Mouse (Mus musculus) regulatory T cell (primary cell): ENCODE measurements around the gene Zfp354b.

ENCODE experiments used
- in situ Hi-C: fragments of 300-600 bp; cut with MboI, MseI; formaldehyde crosslinking; loops from one replicate; pipeline ENCODE4 v1.15.1; 2025; ENCODE audit warnings: high pct_unique_total_duplicates

Zfp354b gene

GRCm38 (mm10) chr11:50886231-50886932 is 45.1 kb downstream of the Zfp354b start:
- in situ Hi-C loops, result no loop called here

DNA sequence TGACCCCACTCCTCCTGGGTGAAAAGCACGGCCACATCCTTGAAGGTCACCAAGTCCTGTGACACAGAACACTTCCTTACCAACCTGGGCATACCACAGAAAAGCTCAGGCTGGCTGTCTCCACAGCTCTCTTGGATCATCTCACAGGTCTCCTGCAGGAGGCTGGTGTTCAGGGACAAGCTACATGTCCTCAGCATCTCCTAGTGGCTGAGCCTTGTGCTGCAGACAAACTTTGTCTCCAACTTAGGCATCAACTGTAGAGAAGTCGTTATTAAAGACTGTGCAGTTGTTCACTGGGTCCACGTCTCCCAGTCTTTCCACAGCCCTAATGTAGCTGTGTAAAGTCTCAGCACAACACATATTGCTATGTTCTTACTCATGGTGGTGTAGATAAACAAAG is 47.7 kb downstream of the Zfp354b start:
- in situ Hi-C loops, result no loop called here

DNA sequence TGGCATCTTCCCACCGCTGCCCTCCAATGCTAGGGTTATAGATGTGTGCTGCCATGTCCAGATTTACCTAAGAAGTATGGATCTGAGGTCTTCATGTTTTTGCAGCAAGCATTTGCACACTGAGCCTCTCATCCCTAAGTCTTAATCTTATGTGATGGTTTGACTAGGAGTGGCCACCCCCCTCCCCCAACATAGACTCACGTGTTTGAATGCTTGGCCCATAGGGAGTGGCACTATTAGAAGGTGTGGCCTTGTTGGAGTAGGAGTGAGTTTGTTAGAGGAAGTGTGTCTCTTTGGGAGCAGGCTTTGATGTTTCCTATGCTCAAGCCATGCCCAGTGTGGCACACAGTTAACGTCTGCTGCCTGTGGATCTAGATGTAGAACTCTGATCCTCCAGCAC is 52.8 kb downstream of the Zfp354b start:
- in situ Hi-C loops, result no loop called here
